Mouse (Mus musculus) cerebellum, adult 2 months (tissue): ENCODE measurements at regions not wholly inside any gene's neighbourhood (a gene's known extent, or its start where the extent isn't known, plus 50 kb on each side); places are given as distances from the start of the nearest gene placed in this dataset.

Source experiments
- CTCF ChIP-seq: fragments of 200-500 bp; IDR thresholded peaks from 2 replicates; pipeline ENCODE4 v1.5.1; 2011; ENCODE audit warnings: low read depth, mild to moderate bottlenecking, control low read depth, low read length, moderate library complexity, borderline replicate concordance; ENCODE audit not compliant: insufficient read depth
- POLR2A ChIP-seq: fragments of 200-500 bp; IDR thresholded peaks from 2 replicates; pipeline ENCODE4 v1.6.1; 2011; ENCODE audit warnings: low read length, control low read depth, borderline replicate concordance; ENCODE audit not compliant: insufficient read depth

DNA sequence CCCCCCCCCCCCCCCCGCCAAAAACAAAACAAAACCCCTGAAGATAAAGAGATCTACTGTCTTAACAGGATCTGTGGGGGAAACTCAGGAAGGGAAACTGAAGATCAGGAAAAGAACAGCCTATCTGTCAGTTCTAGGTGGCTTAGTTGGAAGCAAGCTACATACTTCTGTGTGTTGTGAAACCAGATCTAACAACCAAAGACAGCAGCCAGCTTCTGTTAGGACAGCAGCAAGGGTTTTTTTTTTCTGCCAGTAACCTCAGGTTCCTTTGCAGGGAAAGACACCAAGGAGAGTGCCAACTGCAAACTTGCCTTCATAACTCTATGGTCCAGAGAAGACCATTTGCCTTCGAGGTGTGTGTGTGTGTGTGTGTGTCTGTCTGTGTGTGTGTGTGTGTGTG lies 261.2 kb downstream of the Bcl11a start:
- TF ChIP-seq POLR2A: no peak
- no peak for TF ChIP-seq CTCF
